Mouse (Mus musculus): Measurements from ENCODE around the gene Prss54.
A peak's percentile ranks its signal among the peaks of the same experiment; 100 is the strongest.

The Prss54 gene

DNA sequence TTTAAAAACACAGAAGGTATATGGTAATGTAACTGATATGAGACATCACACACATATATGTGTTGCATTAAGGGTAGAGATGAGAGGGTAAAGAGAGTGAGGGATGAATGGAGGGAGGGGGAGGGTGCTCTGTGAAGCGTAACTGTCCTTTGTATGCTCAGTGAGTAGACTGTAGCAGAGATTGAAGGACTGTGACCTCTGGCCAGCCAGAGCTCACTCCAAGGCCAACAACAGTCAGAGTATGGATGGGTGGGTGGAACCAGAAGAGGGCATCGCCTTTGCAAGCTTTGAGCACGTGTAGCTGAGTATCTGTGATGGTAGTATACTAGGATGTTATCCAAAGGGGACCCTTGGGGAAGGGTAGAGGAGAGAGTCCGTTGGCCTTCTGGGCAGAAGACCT, 24.6 kb downstream of the Prss54 start:
- no peak for DNase-seq (ENCODE audit: low spot score)

DNA sequence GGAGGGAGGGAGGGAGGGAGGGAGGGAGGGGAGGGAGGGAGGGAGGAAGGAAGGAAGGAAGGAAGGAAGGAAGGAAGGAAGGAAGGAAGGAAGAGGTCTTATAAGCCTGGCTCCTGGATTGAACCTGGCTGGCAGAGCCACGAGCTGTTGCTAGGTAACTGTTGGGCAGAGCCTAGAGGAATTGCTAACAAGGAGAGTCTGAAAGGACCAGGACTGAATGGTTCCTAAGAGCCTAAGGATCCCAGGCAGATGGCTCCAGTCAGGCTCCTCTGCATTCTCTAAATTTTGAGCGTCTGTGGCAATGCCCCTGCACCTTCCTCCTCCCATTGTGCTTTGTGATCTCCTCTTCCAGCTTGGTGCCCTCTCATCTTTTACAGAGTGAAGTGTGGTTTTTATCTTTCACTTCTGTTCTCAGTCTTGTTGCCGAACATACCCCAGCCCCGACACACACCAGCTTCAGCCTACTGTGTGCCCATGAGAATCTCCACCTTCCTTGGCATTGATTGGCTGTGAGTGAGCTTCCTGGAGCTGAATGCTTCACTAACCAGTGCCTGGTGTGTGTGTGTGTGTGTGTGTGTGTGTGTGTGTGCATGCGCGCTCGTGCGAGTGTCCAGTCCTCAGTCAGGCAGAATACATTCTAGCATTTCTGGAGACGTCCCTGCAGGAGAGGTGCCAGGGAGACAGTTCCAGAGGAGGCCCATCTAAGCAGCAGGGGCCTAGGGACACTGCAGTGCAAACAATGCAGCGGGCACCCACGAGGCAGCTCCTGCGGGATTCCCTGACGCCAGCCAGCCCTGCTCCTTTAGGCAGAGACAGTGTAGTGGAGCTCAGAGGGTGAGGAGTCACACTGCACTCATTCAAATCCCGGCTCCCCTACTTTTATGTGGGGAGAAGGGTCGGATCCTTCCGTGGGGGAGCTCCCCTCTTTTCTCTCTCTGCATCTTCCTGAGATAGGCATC, 26.0 kb downstream of the Prss54 start:
- no peak for DNase-seq (ENCODE audit: low spot score)

- DNase-seq (ENCODE audit: low spot score), result no peak
Measured at GRCm38 (mm10) chr8:95547931-95548330, 28.2 kb downstream of the Prss54 start.

- no peak for DNase-seq (ENCODE audit: low spot score)
Measured at GRCm38 (mm10) chr8:95546986-95547385, 29.2 kb downstream of the Prss54 start.

DNA sequence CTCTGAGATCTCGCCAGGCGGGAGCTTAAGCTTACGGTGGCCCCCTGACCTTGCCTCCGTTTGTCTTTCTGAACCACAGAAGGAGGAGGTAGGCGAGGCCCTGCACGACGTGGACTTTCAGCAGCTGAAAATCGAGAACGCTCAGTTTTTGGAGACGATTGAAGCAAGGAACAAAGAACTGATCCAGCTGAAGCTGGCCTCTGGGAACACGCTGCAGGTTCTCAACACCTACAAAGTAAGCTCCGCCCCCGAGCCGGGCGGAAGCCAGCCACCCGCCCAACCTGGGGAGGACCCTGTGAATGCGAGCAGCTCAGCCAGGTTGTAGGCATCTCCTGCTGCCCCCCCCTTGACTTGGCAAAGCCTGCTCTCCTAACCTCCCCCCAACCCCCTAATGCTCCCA, 30.3 kb downstream of the Prss54 start:
- no peak for DNase-seq (ENCODE audit: low spot score)

DNA sequence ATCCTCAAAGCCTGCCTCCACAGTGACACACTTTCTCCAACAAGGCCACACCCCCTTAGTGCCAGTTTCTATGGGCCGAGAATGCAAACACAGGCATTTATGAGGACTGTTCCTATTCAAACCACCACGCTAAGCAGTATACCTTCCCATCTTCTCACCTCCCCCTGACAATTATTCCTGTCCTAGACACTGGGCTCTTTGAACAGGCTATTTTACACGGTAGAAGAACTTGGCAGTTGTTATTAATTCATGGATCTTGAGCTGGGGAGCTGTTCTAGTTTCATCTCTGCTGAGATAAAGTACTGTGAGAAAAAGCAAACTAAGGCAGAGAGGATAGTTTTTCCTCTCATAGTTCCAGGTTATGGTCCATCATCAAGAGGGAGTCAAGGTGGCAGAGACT, 33.1 kb downstream of the Prss54 start:
- DNase-seq (ENCODE audit: low spot score), result no peak

- DNase-seq (ENCODE audit: low spot score), result no peak
Measured at GRCm38 (mm10) chr8:95542191-95542590, 33.9 kb downstream of the Prss54 start.

- DNase-seq (ENCODE audit: low spot score), result peak; percentile 24
Measured at GRCm38 (mm10) chr8:95539487-95539886, 36.7 kb downstream of the Prss54 start.

GRCm38 (mm10) chr8:95533584-95534387, 42.4 kb downstream of the Prss54 start, which contains the start of gene Ccdc113:
TSS of gene Ccdc113 (plus strand) at chr8:95534085.
- no peak for DNase-seq (ENCODE audit: low spot score)

DNA sequence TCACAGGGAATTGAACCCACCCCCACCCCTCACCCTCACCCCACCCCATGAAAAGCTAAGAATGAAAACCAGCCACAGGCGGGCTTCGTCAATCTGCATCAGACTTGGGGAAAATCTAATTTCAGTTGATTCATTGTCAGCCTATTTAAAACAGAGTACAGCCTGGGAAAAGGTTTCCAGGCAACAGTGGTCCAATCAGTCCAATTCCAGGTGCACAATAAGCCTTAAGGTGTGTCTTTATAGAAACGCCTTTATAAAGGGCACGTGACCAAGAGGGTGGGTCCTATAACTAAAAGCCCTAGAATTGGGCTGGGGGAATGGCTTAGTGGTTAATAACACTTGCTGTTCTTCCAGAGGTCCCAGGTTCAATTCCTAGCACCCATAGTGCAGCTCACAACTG, 43.9 kb downstream of the Prss54 start:
- no peak for DNase-seq (ENCODE audit: low spot score)

DNA sequence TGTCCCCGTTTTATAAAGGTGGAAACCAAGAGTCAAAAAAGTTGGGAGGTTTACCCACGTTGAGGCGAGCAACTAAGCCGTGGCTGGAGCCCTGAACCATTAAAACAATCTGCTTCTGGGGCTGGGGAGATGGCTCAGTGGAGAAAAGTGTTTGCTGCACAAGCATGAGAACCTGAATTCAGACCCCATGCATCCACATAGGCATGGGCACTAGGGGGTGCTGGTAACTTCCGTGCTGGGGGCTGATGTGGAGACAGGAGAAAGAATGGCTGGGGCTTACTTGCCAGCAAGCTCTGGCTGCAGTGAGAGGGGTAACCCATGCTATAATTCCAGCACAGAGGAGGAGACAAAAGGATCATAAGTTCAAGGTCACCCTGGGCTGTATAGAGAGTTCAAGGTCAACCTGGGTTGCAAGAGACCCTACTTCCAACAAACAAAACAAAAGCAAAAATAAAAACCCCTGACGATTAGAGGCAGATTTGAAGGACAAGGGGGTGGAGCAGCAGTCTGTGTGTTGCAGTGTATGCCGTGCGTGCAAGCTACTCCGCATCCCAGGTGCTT, 47.3 kb downstream of the Prss54 start:
- no peak for DNase-seq (ENCODE audit: low spot score)

DNA sequence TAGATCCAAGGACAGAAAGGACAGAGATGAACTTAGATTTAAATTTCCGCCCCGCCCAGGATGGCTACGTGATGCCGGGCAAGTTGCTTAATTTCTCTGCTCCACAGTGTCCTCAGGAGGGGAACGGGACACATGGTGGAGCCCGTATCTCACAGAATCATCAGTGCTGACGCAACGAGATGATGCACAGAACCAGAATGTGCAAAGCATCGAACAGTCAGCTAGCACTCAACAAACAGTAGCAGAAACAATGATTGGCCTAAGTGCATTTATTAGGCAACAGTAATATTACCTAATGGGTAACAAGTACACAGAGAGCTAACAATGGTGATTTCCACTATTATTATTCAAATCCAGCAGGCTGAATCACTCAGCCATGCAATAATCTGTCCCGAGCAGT, 47.9 kb downstream of the Prss54 start:
- DNase-seq (ENCODE audit: low spot score), result no peak

GRCm38 (mm10) chr8:95523991-95524390, 52.1 kb downstream of the Prss54 start:
- DNase-seq (ENCODE audit: low spot score), result no peak

- DNase-seq (ENCODE audit: low spot score), result no peak
Measured at GRCm38 (mm10) chr8:95516928-95517327, 59.2 kb downstream of the Prss54 start.

DNA sequence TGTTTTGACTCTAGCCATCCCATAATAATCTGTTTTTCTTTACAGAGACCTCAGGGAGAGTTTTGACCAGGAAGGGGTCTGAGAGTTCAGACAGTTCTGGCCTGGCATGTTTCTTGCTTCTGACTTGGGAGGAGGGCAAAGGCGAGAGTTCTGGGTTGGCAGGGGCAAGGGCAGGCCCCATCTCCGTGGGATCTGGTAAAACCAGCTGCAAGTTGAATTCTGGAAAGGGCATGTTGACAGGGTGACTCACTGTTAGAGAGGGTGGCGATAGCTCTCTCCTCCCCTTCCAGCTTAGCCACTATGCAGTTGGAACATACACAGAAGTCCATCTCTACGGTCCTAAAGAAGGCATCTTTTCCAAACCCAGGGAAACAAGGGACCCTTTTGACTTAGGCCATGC, 62.9 kb downstream of the Prss54 start:
- DNase-seq (ENCODE audit: low spot score), result peak; percentile 74

DNA sequence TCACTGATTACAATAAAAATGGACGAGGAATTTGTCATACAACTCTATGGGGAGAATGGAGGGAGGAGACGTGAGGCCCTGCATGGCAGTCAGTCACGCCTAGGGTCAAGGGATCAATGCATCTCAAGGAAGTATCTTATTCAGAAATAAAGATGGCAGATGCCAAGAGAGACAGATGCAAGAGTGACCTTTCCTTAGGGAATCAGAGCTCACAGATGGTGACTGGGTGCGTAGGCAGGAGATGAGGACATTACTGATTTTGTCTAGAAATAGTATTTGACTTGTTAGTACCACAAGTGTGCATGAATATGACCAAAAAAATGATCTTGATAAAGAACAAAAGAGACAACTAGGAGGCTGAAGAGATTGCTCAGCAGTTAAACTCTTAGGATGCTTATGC, 63.9 kb downstream of the Prss54 start:
- no peak for DNase-seq (ENCODE audit: low spot score)

Measured in adipocyte (in vitro differentiated cells).